12 mouse cellular contexts compared by ENCODE assay signal in the genomic region with DNA sequence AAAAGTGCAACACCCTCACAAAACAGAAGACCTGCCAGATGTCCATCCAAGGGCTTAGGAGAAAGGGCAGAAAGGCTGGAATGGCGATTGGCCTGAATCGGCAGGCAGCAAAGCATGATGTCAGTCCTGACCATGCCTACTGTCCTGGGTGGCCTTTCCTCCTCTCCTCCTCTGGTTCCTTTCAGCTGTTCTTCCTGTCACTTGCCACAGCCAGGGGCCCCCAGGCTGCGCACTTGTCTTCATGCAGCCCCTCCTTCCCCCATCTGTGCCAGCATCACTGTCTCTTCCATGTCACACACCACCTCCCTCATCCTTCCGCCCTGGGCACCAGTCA. TPM values are rescaled to one million over a fixed set of nuclear protein-coding genes. Genes with fewer than 3 reads are reported as not detected.
DNase-seq lines count a peak whose midpoint lies in the region; ATAC-seq and TF ChIP-seq lines count a peak whose summit lies in the region.
"Had no signal": no experiment of that assay in that cellular context is flagged by ENCODE, and none has a peak within 500 bp of the region (broad histone marks: within the 10 kb centered on the region; RNA-seq: fewer than 3 reads in every experiment).

No protein-coding gene starts in this region.

- TF ChIP-seq CTCF in liver, postnatal 0 days (IDR thresholded peaks at IDR 0.05; ENCODE audit: low read depth): no peak

- DNase-seq in heart, adult 18-20 months: no peak
- no peak for DNase-seq in liver, postnatal 0 days
- DNase-seq in limb, embryonic 10.5 days (ENCODE audit: low spot score): no peak
- DNase-seq in ovary, postnatal 14 days (ENCODE audit: low spot score): no peak
- no peak for DNase-seq in adipocyte (ENCODE audit: low spot score)
- DNase-seq: liver, embryonic 13.5 days had no signal

- no peaks in the 10 kb centered on the region for H3K36me3 ChIP-seq in heart, embryonic 12.5 days
- H3K36me3 ChIP-seq in liver, postnatal 0 days (replicated peaks; ENCODE audit: insufficient read depth, low read length): no peaks in the 10 kb centered on the region
- H3K36me3 ChIP-seq in liver, embryonic 12.5 days: no peaks in the 10 kb centered on the region
- H3K36me3 ChIP-seq in limb, embryonic 10.5 days: no peaks in the 10 kb centered on the region
- H3K36me3 ChIP-seq: hindbrain, embryonic 10.5 days; liver, embryonic 13.5 days had no signal

- H3K4me1 ChIP-seq in heart, embryonic 12.5 days (replicated peaks): peaks cover 92% of the 10 kb centered on the region
- no peaks in the 10 kb centered on the region for H3K4me1 ChIP-seq in liver, postnatal 0 days (ENCODE audit: insufficient read depth)
- H3K4me1 ChIP-seq in liver, embryonic 12.5 days: peaks cover 7% of the 10 kb centered on the region; the same call in 1 of the 2 replicates
- peaks cover 74% of the 10 kb centered on the region for H3K4me1 ChIP-seq in limb, embryonic 10.5 days

- no peak for TF ChIP-seq EP300 in liver, postnatal 0 days (IDR thresholded peaks at IDR 0.05; ENCODE audit: low read depth)

- no peak overlapping the region for H3K4me2 ChIP-seq in heart, embryonic 12.5 days
- H3K4me2 ChIP-seq in liver, postnatal 0 days (ENCODE audit: low read depth, low read length): no peak overlapping the region
- no peak overlapping the region for H3K4me2 ChIP-seq in liver, embryonic 12.5 days
- H3K4me2 ChIP-seq: liver, embryonic 13.5 days had no signal

- H3K9me3 ChIP-seq in heart, embryonic 12.5 days (replicated peaks): no peaks in the 10 kb centered on the region
- H3K9me3 ChIP-seq in liver, postnatal 0 days (ENCODE audit: low read length): no peaks in the 10 kb centered on the region
- H3K9me3 ChIP-seq in liver, embryonic 12.5 days (replicated peaks): no peaks in the 10 kb centered on the region
- H3K9me3 ChIP-seq in limb, embryonic 10.5 days (replicated peaks): no peaks in the 10 kb centered on the region
- H3K9me3 ChIP-seq: hindbrain, embryonic 10.5 days; liver, embryonic 13.5 days had no signal

- H3K27ac ChIP-seq in heart, embryonic 12.5 days (ENCODE audit: poor library complexity, severe bottlenecking): peak overlapping the region; percentile 89
- no peak overlapping the region for H3K27ac ChIP-seq in liver, postnatal 0 days (ENCODE audit: low read depth)
- H3K27ac ChIP-seq in liver, embryonic 12.5 days: no peak overlapping the region
- 0 out of 2 replicates have a peak overlapping the region, but pooled peaks have one; percentile 5 for H3K27ac ChIP-seq in limb, embryonic 10.5 days
- H3K27ac ChIP-seq: liver, embryonic 13.5 days had no signal

- ATAC-seq in heart, embryonic 12.5 days (ENCODE audit: insufficient number of reproducible peaks, low FRiP score): no peak
- ATAC-seq in liver, postnatal 0 days: peak; percentile 19; the same call in 1 of the 2 replicates
- ATAC-seq in liver, embryonic 12.5 days: no peak
- peak; percentile 45; the same call in 1 of the 2 replicates for ATAC-seq in erythroblast, adult 5-6 weeks (replicated peaks; ENCODE audit: low FRiP score, poor library complexity, severe bottlenecking)
- ATAC-seq: CD4-positive, CD25-positive, alpha-beta regulatory T cell, adult 4 months; inflammation-experienced regulatory T-cells, adult 6 months had no signal

- H3K9ac ChIP-seq in heart, embryonic 12.5 days: peak overlapping the region; percentile 29; the same call in 1 of the 2 replicates
- no peak overlapping the region for H3K9ac ChIP-seq in liver, postnatal 0 days (replicated peaks)
- H3K9ac ChIP-seq in liver, embryonic 12.5 days: no peak overlapping the region
- H3K9ac ChIP-seq: liver, embryonic 13.5 days had no signal

- H3K4me3 ChIP-seq in heart, embryonic 12.5 days: no peak overlapping the region
- no peak overlapping the region for H3K4me3 ChIP-seq in liver, postnatal 0 days (ENCODE audit: low read depth, low read length)
- H3K4me3 ChIP-seq in liver, embryonic 12.5 days: no peak overlapping the region
- no peak overlapping the region for H3K4me3 ChIP-seq in limb, embryonic 10.5 days
- H3K4me3 ChIP-seq: hindbrain, embryonic 10.5 days; liver, embryonic 13.5 days had no signal

- H3K27me3 ChIP-seq in heart, embryonic 12.5 days (replicated peaks): no peaks in the 10 kb centered on the region
- H3K27me3 ChIP-seq in liver, postnatal 0 days (ENCODE audit: insufficient read depth, low read length): no peaks in the 10 kb centered on the region
- no peaks in the 10 kb centered on the region for H3K27me3 ChIP-seq in liver, embryonic 12.5 days (replicated peaks)
- H3K27me3 ChIP-seq in limb, embryonic 10.5 days (ENCODE audit: low read depth, poor library complexity, severe bottlenecking): no peaks in the 10 kb centered on the region
- H3K27me3 ChIP-seq: liver, embryonic 13.5 days had no signal

- WGBS in heart, embryonic 12.5 days: 62% methylated on average over 4 of the region's 4 CpGs
- 88% methylated on average over 4 of the region's 4 CpGs for WGBS in liver, postnatal 0 days (ENCODE audit: insufficient replicate concordance)
- WGBS in liver, embryonic 12.5 days (ENCODE audit: insufficient replicate concordance): 71% methylated on average over 4 of the region's 4 CpGs
- WGBS in limb, embryonic 10.5 days: 85% methylated on average over 4 of the region's 4 CpGs

RNA-seq across cellular contexts. Expression of gene Tspan9, which starts 51.6 kb away (rescaled TPM):
- polyA plus RNA-seq in heart, embryonic 12.5 days (2016; fragmentation: Nextera tagmentation; extraction: Ambion mirVana): 172 and 183 TPM in 2 replicates
- 100 to 1,000 TPM in 1 of 2 experiments, 10 to 100 TPM in 1; 83.1 to 104 TPM for total RNA-seq in heart, adult 18-20 months (2021)
- 17.7 and 19.6 TPM in 2 replicates for polyA plus RNA-seq in liver, postnatal 0 days (2015; fragmentation: Nextera tagmentation; extraction: Ambion mirVana)
- 23.3 and 26.4 TPM in 2 replicates for polyA plus RNA-seq in liver, embryonic 12.5 days (2016; fragmentation: Nextera tagmentation; extraction: Ambion mirVana)
- 0.63 TPM in 1 of 2 replicates, not detected in the other for total RNA-seq in erythroblast, adult 5-6 weeks (2015; ENCODE audit: low replicate concordance)
- 0.26 and 0.56 TPM in 2 replicates for total RNA-seq in erythroblast, adult 5-6 weeks (2017; ENCODE audit: low replicate concordance)
- 61.2 and 78.5 TPM in 2 replicates for polyA plus RNA-seq in limb, embryonic 10.5 days (2016; fragmentation: Nextera tagmentation; extraction: Ambion mirVana)

Comparison
In these comparisons a context has a peak if more than half of its experiments do, and no peak if none do; other contexts are left out.
1. ATAC-seq: peak in liver, postnatal 0 days (single experiment) and erythroblast, adult 5-6 weeks (single experiment); none in heart, embryonic 12.5 days (single experiment) and liver, embryonic 12.5 days (single experiment).
2. H3K27ac ChIP-seq: peak in heart, embryonic 12.5 days (single experiment) and limb, embryonic 10.5 days (single experiment); none in liver, postnatal 0 days (single experiment) and liver, embryonic 12.5 days (single experiment).